Mouse (Mus musculus): ENCODE data around the gene Bdkrb1. TPM values are rescaled to one million over a fixed set of nuclear protein-coding genes. Genes with fewer than 3 reads are reported as not detected.

Gene Bdkrb1
- polyA plus RNA-seq, 1 experiment from 2014 or later = not detected

DNA sequence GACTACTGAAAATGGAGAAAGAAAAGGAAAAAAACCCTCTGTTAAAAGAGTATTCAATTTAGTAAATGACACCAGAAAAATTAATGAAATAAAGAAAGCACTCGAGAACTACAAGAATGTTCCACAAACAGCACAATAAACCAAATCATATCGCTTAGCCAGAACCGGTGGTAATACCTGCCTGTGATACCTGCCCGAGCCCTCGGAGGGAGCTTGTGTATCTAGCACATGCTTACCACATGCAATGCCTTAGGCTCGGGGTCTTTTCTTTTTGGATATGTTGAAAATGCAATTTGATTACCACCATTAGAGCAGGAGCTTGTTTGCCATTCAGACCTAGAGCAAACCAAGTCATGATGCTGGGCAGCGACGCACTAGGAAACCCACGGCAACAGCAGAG lies 33.7 kb downstream of the Bdkrb1 start:
- Histone ChIP-seq H3K27ac (replicated peaks) (no peak overlapping the region), H3K4me2 (no peak overlapping the region), H3K4me3 (replicated peaks) (no peak overlapping the region), H3K36me3 (replicated peaks) (peaks cover 95% of the 10 kb centered on the region), H3K9me3 (replicated peaks) (no peaks in the 10 kb centered on the region), H3K27me3 (no peaks in the 10 kb centered on the region), H3K9ac (no peak overlapping the region), H3K4me1 (replicated peaks) (no peaks in the 10 kb centered on the region)
- no peak for ATAC-seq (ENCODE audit: insufficient read depth)
- 85% methylated on average over 9 of the region's 9 CpGs for WGBS (ENCODE audit: insufficient replicate concordance)

DNA sequence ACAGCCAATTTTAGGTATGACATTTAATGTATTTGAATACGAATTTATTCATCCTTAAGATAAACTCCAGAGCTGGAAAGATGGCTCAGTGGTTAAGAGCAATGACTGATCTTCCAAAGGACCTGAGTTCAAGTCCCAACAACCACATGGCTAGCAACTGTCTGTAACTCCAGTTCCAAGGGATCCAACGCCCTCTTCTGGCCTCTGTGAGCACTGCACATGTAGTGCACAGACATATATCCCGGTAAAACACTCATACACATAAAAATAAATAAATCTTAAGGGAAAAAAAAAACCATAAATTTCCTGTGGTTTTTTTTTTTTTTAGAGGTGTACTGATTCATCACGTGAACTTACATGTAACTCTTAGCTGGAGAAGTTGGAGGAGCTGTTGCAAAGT lies 34.7 kb downstream of the Bdkrb1 start:
- no peak overlapping the region for H3K4me3 ChIP-seq (replicated peaks)
- H3K4me2 ChIP-seq = no peak overlapping the region
- H3K27me3 ChIP-seq = no peaks in the 10 kb centered on the region
- H3K4me1 ChIP-seq (replicated peaks) = no peaks in the 10 kb centered on the region
- ATAC-seq (ENCODE audit: insufficient read depth) = no peak
- H3K9me3 ChIP-seq (replicated peaks) = no peaks in the 10 kb centered on the region
- H3K27ac ChIP-seq (replicated peaks) = no peak overlapping the region
- H3K9ac ChIP-seq = no peak overlapping the region
- H3K36me3 ChIP-seq (replicated peaks) = peaks cover 98% of the 10 kb centered on the region
- WGBS (ENCODE audit: insufficient replicate concordance) = 70% methylated on average over 4 of the region's 4 CpGs

DNA sequence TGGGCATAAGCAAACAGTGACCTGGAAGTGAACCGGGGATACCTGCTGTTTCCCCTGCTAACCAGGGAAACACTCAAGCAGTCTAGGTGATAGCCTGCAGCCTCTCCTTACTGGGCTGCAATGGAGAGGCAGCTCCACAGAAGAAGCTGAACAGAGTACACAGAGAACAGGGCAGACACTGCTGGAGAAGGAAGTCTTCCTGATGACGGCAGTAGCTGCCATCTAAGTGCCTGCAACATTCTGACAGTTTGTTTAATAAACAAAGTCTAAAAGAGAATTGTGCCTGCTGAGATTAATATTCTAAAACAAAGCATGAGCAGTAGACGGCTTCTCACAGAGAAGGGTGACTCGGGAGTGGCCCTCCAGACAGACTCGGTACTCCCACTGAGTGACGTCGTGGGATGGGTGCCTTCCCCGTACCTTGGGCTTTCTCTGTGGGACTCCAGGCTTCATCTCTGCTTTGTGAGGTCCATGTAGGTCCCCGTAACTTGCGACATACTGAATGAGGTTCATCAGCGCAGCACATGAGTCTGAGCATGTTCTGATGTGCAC lies 40.0 kb downstream of the Bdkrb1 start:
- 85% methylated on average over 11 of the region's 11 CpGs for WGBS (ENCODE audit: insufficient replicate concordance)

More for the DNA sequence above, 40.0 kb downstream of the Bdkrb1 start:
- Histone ChIP-seq H3K27ac (replicated peaks) (no peak overlapping the region), H3K4me1 (replicated peaks) (no peaks in the 10 kb centered on the region), H3K9me3 (replicated peaks) (no peaks in the 10 kb centered on the region), H3K4me2 (no peak overlapping the region), H3K36me3 (replicated peaks) (peaks cover 96% of the 10 kb centered on the region), H3K9ac (no peak overlapping the region), H3K27me3 (no peaks in the 10 kb centered on the region), H3K4me3 (replicated peaks) (no peak overlapping the region)
- ATAC-seq (ENCODE audit: insufficient read depth) = no peak

Other genes with a start within 250 kb of the Bdkrb1 start
- 0.03 and 0.05 TPM in 2 replicates for gene D430019H16Rik, start 149.2 kb upstream of the Bdkrb1 start, polyA plus RNA-seq (2015; fragmentation: Nextera tagmentation; extraction: Ambion mirVana)
- gene Bdkrb2, start 39.9 kb upstream of the Bdkrb1 start, polyA plus RNA-seq (2015; fragmentation: Nextera tagmentation; extraction: Ambion mirVana) = 0.05 and 0.08 TPM in 2 replicates
- 11.5 and 11.8 TPM in 2 replicates for gene Gskip, start 81.7 kb downstream of the Bdkrb1 start, polyA plus RNA-seq (2015; fragmentation: Nextera tagmentation; extraction: Ambion mirVana)
- gene Atg2b, start 82.1 kb downstream of the Bdkrb1 start, polyA plus RNA-seq (2015; fragmentation: Nextera tagmentation; extraction: Ambion mirVana) = 6.8 and 7.7 TPM in 2 replicates
- gene Ak7, start 102.9 kb downstream of the Bdkrb1 start, polyA plus RNA-seq (2015; fragmentation: Nextera tagmentation; extraction: Ambion mirVana) = 0.09 and 0.13 TPM in 2 replicates
- 90.3 and 97.1 TPM in 2 replicates for gene Papola, start 181.6 kb downstream of the Bdkrb1 start, polyA plus RNA-seq (2015; fragmentation: Nextera tagmentation; extraction: Ambion mirVana)

Measured in liver, embryonic 15.5 days (tissue).